Mouse (Mus musculus) layer of hippocampus, adult 8-10 months (tissue): ENCODE data around the gene Ms4a10. TPM values are rescaled to one million over a fixed set of nuclear protein-coding genes. Genes with fewer than 3 reads are reported as not detected.

Source experiments
- DNase-seq, 2 experiments: peaks; one replicate each; pipeline ENCODE4 v3.0.0; 2022; ENCODE audit warnings: low spot score in 2 of 2
- total RNA-seq, 4 experiments: library from RNA; stranded (reverse); gene quantifications; 2 replicates each; pipeline ENCODE4 v1.2.4; 2022

The Ms4a10 gene
- total RNA-seq, 4 experiments from 2014 or later, result not detected

GRCm38 (mm10) chr19:10959085-10959977 lies 15.1 kb downstream of the Ms4a10 start:
- no peak for DNase-seq

DNA sequence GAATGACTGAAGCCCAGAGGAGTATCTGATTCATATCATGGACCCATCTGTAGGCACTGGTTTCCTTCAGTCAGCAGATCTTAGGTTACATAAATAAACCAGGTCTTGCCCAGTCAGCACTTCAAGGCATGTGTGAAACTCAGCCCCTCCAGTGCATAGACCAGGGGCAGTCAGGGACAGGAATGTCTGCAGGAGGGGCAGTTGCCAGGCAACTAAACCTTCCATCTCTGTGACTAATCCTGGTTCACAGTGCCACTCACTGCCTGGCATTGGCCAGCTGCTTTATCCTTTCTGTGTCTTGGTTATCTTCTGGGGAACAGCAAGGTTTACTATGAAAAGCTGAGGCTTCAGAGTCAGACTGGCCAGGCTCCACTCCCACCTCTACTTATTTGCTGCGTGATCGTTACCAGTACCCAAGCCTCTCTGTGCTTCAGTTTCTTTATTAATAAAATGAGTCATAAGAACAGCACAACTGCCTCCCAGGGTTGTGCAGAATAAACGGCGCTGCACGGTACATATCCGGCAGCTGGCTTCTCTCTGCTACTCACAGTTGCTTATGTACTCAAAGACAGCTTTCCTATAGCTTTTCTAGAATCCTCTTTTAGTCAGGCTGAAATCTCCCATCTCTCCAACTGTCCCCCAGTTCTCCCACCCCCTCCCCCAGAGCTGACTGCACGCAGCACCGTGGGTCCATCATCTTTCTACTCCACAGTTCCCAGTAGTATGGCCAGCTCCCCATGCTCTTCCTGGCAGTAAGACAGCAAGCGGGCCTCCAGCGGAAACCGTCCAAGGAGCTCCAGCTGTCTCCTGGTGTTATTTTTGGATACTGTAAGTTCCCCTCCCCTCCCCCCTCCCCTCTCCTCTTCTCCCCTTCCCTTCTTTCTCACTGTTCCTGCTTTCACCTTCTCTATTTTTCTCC lies 22.2 kb downstream of the Ms4a10 start:
- DNase-seq, result peak in 1 of 2 experiments; percentile 21

GRCm38 (mm10) chr19:10949558-10949957 lies 24.9 kb downstream of the Ms4a10 start:
- DNase-seq, result no peak

DNA sequence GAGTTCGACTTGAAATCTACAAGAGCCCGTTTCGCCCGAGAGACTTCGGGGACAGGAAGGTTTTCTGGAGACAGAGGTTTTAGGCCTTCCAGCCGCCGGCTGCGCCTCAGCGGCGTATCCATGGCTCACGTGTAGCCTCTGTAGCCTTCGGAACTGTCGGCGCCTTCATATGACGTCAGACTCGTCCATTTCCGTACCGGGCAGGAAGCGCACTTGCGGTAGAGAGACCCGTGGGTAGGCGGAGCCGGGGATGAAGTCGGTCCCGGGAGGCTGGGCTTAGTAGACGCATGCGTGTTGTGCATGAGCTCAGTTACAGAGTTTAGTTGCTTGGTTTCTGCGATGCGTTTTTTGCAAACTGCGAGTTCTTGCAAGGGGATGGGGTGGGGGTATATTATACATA lies 25.4 kb downstream of the Ms4a10 start, which contains the start of gene Ccdc86:
Gene Ccdc86 (minus strand): TSS at position 155 of the 400 bp plus-strand sequence.
- DNase-seq, result peak; percentile 95 to 97

GRCm38 (mm10) chr19:10948416-10948815 lies 26.1 kb downstream of the Ms4a10 start:
- peak in 1 of 2 experiments; percentile 20 for DNase-seq

DNA sequence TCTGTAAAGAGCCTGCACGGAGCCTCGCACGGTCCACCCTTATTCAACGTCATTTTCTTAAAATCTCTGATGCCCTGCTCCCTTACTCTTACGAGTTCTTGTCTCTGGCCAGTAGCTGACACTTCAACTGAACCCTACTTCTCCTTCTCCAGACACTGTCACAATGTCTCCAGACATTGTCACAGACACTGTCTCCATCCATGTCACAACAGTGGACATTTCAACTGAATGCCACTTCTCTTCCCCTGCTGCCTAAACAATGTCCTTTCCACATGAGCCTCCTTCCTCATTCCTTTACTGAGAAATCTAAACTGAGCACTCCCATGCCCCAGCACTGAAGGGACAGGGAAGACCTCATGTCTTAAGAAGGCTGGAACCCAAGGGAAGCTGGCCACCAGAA lies 27.3 kb downstream of the Ms4a10 start:
- no peak for DNase-seq

GRCm38 (mm10) chr19:10946506-10946905 lies 28.0 kb downstream of the Ms4a10 start:
- DNase-seq, result no peak

DNA sequence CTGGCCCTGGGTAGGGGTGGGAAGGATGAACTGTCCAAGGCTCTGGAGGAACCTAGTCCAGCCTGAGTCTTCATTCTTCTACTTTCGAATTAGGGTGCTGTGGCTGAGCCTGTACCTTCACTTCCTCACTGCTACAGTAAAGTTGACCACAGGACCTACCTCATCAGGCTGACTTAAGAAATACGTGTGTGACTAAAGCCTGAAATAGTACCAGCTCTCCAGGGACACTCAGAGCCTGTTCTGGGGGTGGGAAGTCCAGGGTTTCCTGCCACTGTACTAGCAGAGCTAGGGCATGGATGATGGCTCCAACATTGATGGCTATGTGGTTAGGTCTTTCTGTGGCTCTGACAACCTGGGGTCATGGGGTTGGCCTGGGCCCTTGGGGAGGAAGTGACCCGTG lies 30.5 kb downstream of the Ms4a10 start:
- no peak for DNase-seq

- DNase-seq, result no peak
These were observed 33.5 kb downstream of the Ms4a10 start for GRCm38 (mm10) chr19:10940801-10941457.

DNA sequence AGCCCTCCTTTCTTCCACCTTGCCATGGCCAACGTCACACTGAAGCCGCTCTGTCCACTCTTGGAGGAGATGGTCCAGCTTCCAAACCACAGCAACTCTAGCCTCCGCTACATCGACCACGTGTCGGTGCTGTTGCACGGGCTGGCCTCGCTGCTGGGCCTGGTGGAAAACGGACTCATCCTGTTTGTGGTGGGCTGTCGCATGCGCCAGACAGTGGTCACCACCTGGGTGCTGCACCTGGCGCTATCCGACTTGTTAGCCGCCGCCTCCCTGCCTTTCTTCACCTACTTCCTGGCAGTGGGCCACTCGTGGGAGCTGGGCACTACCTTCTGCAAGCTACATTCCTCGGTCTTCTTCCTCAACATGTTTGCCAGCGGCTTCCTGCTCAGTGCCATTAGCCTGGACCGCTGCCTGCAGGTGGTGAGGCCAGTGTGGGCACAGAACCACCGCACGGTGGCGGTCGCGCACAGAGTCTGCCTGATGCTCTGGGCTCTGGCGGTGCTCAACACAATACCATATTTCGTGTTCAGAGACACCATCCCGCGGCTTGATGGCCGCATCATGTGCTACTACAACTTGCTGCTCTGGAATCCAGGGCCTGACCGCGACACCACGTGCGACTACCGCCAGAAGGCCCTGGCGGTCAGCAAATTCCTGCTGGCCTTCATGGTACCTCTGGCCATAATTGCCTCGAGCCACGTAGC lies 34.2 kb downstream of the Ms4a10 start:
- peak; percentile 39 to 73 for DNase-seq

DNA sequence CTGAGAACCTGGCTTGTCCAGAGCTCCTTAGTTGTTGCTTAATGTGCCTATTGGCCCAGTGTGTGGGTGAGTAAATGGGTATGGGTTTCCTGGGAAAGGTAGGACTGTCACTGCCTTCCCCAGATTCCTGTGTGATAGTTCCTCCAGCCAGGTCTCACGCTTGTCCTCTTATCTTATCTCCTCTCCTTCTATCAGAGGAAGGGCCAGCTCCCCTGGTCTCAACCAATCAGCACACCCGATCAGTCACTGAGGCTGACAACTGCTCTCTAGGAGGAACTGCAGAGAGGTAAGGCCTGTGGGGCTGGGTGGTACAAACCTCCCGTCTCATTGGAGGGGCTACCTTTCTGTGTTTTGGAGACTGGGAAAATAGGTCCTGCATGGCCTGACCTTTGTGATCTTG lies 35.7 kb downstream of the Ms4a10 start:
- no peak for DNase-seq

DNA sequence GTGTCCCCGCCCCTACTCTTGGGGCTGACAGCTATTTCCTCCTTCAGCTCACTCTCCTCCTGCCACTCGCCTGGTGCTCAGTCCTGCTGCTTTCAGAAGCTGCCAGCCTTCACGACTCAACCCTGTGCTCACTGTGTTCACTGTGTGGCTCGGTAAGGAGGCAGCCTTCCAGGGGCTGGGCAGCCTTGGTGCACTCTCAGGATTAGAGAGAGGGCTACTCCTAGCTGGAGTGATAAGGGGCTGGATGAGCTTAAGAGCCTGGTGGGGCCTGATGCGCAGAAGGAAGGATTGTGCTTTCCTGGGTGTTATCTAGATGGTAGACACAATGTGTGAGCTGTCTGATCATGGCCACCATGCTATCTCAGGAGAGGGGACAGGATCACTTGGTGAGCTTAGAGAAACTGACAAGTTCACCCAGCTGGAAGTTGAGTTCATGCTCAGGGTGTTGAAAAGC lies 37.3 kb downstream of the Ms4a10 start, which contains the start of gene Ptgdr2:
Gene Ptgdr2 (plus strand): TSS at position 51 of the 454 bp plus-strand sequence.
- DNase-seq, result no peak

DNA sequence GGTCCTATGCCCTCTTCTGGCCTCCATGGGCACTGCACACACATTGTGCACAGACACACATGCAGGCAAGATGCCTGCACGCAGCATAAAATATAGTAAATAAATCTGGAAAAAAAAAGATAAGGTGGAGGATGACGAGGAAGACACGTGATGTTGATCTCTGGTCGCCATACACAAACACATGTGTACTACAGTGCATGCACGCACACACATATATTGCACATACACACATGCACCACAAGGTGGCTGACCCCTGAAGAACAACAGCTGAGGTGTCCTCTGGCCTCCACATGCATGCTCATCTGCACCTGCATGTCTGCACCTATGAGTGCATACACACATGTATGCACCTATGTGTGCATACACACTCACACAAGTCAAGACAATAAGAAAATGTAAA lies 38.4 kb downstream of the Ms4a10 start:
- no peak for DNase-seq

DNA sequence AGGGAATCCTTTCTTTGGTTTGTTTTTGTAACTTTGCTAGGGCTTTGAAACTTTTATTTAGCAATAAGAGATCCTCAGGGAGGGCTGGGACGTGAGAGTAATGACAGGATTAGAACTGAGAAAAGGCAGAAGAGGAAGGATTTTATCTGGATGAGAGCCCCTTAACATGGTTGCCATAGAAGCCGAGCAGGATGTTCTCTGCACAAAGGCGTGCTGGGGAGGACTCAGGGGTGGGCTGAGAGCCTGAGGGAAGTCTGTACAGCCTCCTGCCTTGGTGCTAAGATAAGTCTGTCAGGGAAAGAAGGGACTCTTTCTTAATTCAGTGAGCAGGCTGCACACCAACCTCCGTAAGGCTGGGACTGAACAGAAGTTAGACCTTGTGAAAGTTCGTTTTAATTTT lies 39.4 kb downstream of the Ms4a10 start:
- DNase-seq, result no peak

DNA sequence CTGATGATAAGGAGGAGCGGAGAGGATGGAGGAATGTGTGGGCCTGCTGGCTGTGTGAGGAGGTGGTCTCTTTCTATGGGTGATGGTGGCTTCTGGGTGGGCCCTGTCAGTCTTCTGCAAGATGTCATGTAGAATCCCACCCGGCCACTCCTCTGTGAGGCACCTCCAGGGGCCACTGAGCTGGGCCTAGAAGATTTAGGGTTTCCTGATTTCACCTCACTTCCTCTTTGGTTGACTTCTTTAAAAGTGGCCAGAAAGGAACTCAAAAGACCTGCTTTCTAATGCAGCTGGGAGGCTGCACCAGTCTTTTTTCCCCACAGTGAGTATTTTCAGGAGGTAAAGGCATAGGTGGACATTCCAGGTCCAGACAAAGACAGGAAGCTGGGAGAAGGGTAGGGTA lies 43.8 kb downstream of the Ms4a10 start:
- DNase-seq, result no peak

DNA sequence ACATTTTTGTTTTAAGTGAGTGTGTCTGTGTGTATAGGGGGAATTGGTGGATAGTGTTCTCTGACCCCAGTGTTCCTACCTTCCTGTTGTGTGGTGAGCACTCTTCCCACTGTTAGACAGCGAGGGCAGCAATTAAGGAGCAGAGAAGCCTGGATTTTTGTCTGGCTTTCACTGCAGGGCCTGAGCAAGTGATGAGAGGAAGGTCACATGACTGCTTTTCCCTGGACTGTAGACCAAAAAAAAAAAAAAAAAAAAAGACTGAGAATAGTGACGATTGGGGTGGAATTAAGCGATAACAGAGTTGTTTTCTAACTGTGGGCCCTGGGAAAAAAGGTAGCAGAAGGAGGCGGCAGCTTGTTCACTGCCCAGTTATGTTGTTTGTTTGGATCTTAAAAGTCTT lies 47.8 kb downstream of the Ms4a10 start:
- no peak for DNase-seq

DNA sequence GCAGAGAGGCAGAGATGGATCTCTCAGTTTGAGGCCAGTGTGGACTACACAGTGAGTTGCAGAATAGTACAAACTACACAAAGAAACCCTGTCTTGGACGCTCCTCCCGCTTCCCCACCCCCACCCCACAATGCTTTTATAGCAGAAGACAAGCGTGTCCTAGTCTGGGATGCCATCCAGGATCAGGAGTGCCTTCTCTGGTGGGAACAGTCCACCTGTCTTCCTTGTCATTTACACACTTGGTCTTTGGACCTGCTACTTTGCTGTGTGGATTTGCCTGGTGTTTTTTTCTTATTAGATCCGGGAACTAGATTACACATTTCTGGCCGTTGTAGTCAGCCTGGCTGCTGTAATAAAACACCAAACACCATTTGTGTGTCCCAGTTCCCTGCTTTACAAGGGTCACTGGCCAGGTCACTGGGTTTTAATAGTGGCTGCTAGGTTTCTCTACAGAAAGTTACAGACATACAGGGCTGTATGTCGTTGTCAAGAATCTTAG lies 48.3 kb downstream of the Ms4a10 start:
- DNase-seq, result no peak

GRCm38 (mm10) chr19:10924220-10924619 lies 50.2 kb downstream of the Ms4a10 start:
- DNase-seq, result no peak

DNA sequence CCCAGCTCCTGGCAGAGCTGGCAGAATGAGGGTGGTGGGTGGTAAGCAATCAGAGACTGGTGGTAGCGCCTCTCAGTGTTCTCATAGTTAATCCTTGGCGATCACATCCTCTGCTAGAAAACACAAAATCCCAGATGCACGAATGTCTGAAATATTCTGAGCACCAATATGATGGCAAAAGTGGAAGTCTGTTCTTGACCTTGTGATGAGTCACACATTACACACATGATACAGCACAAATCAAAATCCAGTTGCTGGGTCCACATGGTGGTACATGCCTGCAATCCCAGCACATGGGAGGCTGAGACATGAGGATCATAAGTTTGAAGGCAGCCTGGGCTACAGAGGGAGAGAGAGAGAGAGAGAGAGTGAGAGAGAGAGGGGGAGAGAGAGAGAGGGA lies 53.4 kb downstream of the Ms4a10 start:
- DNase-seq, result no peak

DNA sequence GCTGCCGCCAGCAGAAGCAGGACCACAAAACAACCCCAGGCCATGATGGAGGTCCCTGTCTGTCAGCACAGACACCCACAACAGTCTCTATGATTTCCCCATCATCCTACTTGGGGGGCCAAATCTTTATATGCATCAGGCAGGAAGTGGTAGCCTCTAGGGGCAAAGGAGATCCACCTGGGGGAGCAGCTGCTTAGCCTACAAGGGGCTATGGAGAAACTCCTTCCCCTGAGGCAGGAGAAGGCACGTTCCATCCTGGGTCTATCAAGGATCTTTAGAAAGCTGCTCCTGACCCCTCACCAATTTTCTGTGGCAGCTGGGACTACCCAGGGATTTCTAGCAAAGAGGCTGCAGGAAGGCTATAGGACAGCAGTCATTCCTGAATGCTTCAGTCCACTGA lies 53.9 kb downstream of the Ms4a10 start, which contains the start of gene Zp1:
Gene Zp1 (minus strand): TSS at position 101 of the 400 bp plus-strand sequence.
- no peak for DNase-seq
